ENCODE assay signal across 8 mouse cellular contexts in genomic region chr9:64811538-64812474, GRCm38 (mm10). TPM values are rescaled to one million over a fixed set of nuclear protein-coding genes. Genes with fewer than 3 reads are reported as not detected.
DNase-seq lines count a peak whose midpoint lies in the region; ATAC-seq and TF ChIP-seq lines count a peak whose summit lies in the region.

No protein-coding gene starts in this region.

- H3K9ac ChIP-seq in forebrain, embryonic 14.5 days (ENCODE audit: low read length) = peak overlapping the region; percentile 82
- peak overlapping the region; percentile 82 for H3K9ac ChIP-seq in hindbrain, embryonic 15.5 days

- H3K4me2 ChIP-seq in forebrain, embryonic 14.5 days (ENCODE audit: low read length) = peak overlapping the region; percentile 65
- H3K4me2 ChIP-seq in hindbrain, embryonic 15.5 days = peak overlapping the region; percentile 68

- TF ChIP-seq POLR2A in brain, embryonic 14.5 days (IDR thresholded peaks at IDR 0.05; ENCODE audit: borderline replicate concordance, extremely low read depth, insufficient read depth, insufficient read length, poor library complexity, severe bottlenecking) = no peak

- H3K36me3 ChIP-seq in forebrain, embryonic 14.5 days (ENCODE audit: control insufficient read depth, insufficient read depth, low read length) = no peaks in the 10 kb centered on the region
- no peaks in the 10 kb centered on the region for H3K36me3 ChIP-seq in hindbrain, embryonic 15.5 days

- no peaks in the 10 kb centered on the region for H3K9me3 ChIP-seq in forebrain, embryonic 14.5 days (replicated peaks; ENCODE audit: control insufficient read depth, low read length)
- no peaks in the 10 kb centered on the region for H3K9me3 ChIP-seq in hindbrain, embryonic 15.5 days

- peaks cover 5% of the 10 kb centered on the region; the same call in 1 of the 2 replicates for H3K4me1 ChIP-seq in forebrain, embryonic 14.5 days (ENCODE audit: control insufficient read depth, insufficient read depth, low read length)
- peaks cover 24% of the 10 kb centered on the region for H3K4me1 ChIP-seq in hindbrain, embryonic 15.5 days (replicated peaks)

- peak; percentile 15; the same call in 1 of the 2 replicates for TF ChIP-seq CTCF in brain, embryonic 14.5 days (IDR thresholded peaks at IDR 0.05; ENCODE audit: borderline replicate concordance, extremely low read depth, insufficient read depth, insufficient read length)
- TF ChIP-seq CTCF in left cerebral cortex, adult 2 months (IDR thresholded peaks at IDR 0.05) = peak; percentile 16

- peak overlapping the region; percentile 79 for H3K4me3 ChIP-seq in forebrain, embryonic 14.5 days (ENCODE audit: low read depth, low read length)
- H3K4me3 ChIP-seq in hindbrain, embryonic 15.5 days = peak overlapping the region; percentile 78
- peak overlapping the region; percentile 66 for H3K4me3 ChIP-seq in left cerebral cortex, adult 2 months

- ATAC-seq in forebrain, embryonic 14.5 days = peak; percentile 84
- peak; percentile 84 for ATAC-seq in hindbrain, embryonic 15.5 days (ENCODE audit: low FRiP score, low read depth)
- ATAC-seq in megakaryocyte progenitor cell, adult 5-6 weeks (replicated peaks; ENCODE audit: poor library complexity) = peak; percentile 21

- peak overlapping the region; percentile 95 for H3K27ac ChIP-seq in forebrain, embryonic 14.5 days (ENCODE audit: low read depth, low read length)
- H3K27ac ChIP-seq in hindbrain, embryonic 15.5 days (replicated peaks) = peak overlapping the region; percentile 98
- peak overlapping the region; percentile 96 for H3K27ac ChIP-seq in left cerebral cortex, adult 2 months

- WGBS in forebrain, embryonic 14.5 days = under 1% methylated on average over 54 of the region's 59 CpGs
- WGBS in hindbrain, embryonic 15.5 days = under 1% methylated on average over 56 of the region's 59 CpGs

- peak; percentile 74 for DNase-seq in embryo, embryonic 10 days (ENCODE audit: low spot score)
- no peak for DNase-seq in embryo, embryonic 9.5 days (ENCODE audit: extremely low spot score)
- no peak for DNase-seq in brain, embryonic 14.5 days (ENCODE audit: low read depth)
- DNase-seq in forebrain, embryonic 14.5 days (ENCODE audit: low spot score) = peak; percentile 53
- DNase-seq in left cerebral cortex, adult 2 months (ENCODE audit: extremely low spot score in 1 of 2, low spot score in 2 of 2) = peak; percentile 61 to 62
- DNase-seq in right cerebral cortex, postnatal 36 days (ENCODE audit: low spot score in 2 of 2) = peak; percentile 35 to 40

- intact Hi-C loops in left cerebral cortex, adult 2 months (cut with DNase I) = loop anchor here (2.0 kb wide), 2 partner anchors 23 to 75 kb away; partner anchors contain the start of gene Rab11a

- no peaks in the 10 kb centered on the region for H3K27me3 ChIP-seq in forebrain, embryonic 14.5 days (replicated peaks; ENCODE audit: control insufficient read depth, insufficient read depth, low read length)
- H3K27me3 ChIP-seq in hindbrain, embryonic 15.5 days = no peaks in the 10 kb centered on the region

RNA-seq across cellular contexts. Expression of gene Dennd4a, which starts 0.7 kb away (rescaled TPM):
- 12.1 and 14.3 TPM in 2 replicates for polyA plus RNA-seq in brain, embryonic 14.5 days (2012; rRNA removed)
- polyA plus RNA-seq in forebrain, embryonic 14.5 days (2014; fragmentation: Nextera tagmentation; extraction: Ambion mirVana) = 7.5 and 8.1 TPM in 2 replicates
- polyA plus RNA-seq in hindbrain, embryonic 15.5 days (2015; fragmentation: Nextera tagmentation; extraction: Ambion mirVana) = 10.9 and 11.1 TPM in 2 replicates
- 10 to 100 TPM; 58.8 to 63.3 TPM for total RNA-seq in left cerebral cortex, adult 2 months (2021)
- total RNA-seq in megakaryocyte progenitor cell, adult 5-6 weeks (2015) = 37.1 and 47.0 TPM in 2 replicates
- total RNA-seq in megakaryocyte progenitor cell, adult 5-6 weeks (2017) = 24.9 and 28.4 TPM in 2 replicates

Comparison
In these comparisons a context has a peak if more than half of its experiments do, and no peak if none do; other contexts are left out.
1. DNase-seq: peak in embryo, embryonic 10 days (single experiment), forebrain, embryonic 14.5 days (single experiment), left cerebral cortex, adult 2 months (2 of 2) and right cerebral cortex, postnatal 36 days (2 of 2); none in embryo, embryonic 9.5 days (single experiment) and brain, embryonic 14.5 days (single experiment).
2. ATAC-seq: peak in every context shown above with its lines; median percentile 84 in forebrain, embryonic 14.5 days; 84 in hindbrain, embryonic 15.5 days; 21 in megakaryocyte progenitor cell, adult 5-6 weeks.
3. Peak in every context shown above with its lines, with median percentiles within 50 percentile points of each other: H3K27ac ChIP-seq and H3K4me3 ChIP-seq.